Mouse (Mus musculus) hindbrain, embryonic 14.5 days (tissue): ENCODE measurements around the gene Bcl2l12. TPM values are rescaled to one million over a fixed set of nuclear protein-coding genes. Genes with fewer than 3 reads are reported as not detected.
A peak's percentile ranks its signal among the peaks of the same experiment; 100 is the strongest.
"Not testable (repeated sequence)": the region's sequence is repeated elsewhere in the genome, so short reads cannot be mapped to it uniquely, and the experiment has no call there.

Experiments used
- ATAC-seq: fragments of 200-750 bp; cut with Nextera tagmentation; 2 replicates; pipeline ENCODE4 v1.8.0; 2017; ENCODE audit warnings: moderate number of reproducible peaks, mild to moderate bottlenecking, moderate TSS enrichment, moderate library complexity; ENCODE audit not compliant: low FRiP score
- DNase-seq: peaks from one replicate; pipeline ENCODE4 v3.0.0-alpha.2; 2015; ENCODE audit warnings: low spot score
- H3K27ac ChIP-seq: fragments of 300-500 bp; sonication (generic); 2 replicates; pipeline ENCODE4 v1.5.1; 2014; ENCODE audit warnings: mild to moderate bottlenecking, moderate library complexity
- H3K27me3 ChIP-seq: fragments of 300-500 bp; sonication (generic); 2 replicates; pipeline ENCODE4 v1.6.1; 2014; ENCODE audit warnings: mild to moderate bottlenecking, low read length, mixed read lengths; ENCODE audit not compliant: control insufficient read depth, insufficient read depth
- H3K36me3 ChIP-seq: fragments of 300-500 bp; sonication (generic); replicated peaks from 2 replicates; pipeline ENCODE4 v1.6.1; 2014; ENCODE audit not compliant: control insufficient read depth, insufficient read depth
- H3K4me1 ChIP-seq: fragments of 300-500 bp; sonication (generic); replicated peaks from 2 replicates; pipeline ENCODE4 v1.6.1; 2014; ENCODE audit warnings: antibody characterized with exemption, low read length, mixed read lengths; ENCODE audit not compliant: control insufficient read depth, insufficient read depth
- H3K4me2 ChIP-seq: fragments of 300-500 bp; sonication (generic); replicated peaks from 2 replicates; pipeline ENCODE4 v1.6.1; 2014; ENCODE audit warnings: mild to moderate bottlenecking, moderate library complexity
- H3K4me3 ChIP-seq: fragments of 300-500 bp; sonication (generic); replicated peaks from 2 replicates; pipeline ENCODE4 v1.5.1; 2014; ENCODE audit warnings: mild to moderate bottlenecking, low read length
- H3K9ac ChIP-seq: fragments of 300-500 bp; sonication (generic); 2 replicates; pipeline ENCODE4 v1.6.1; 2014
- H3K9me3 ChIP-seq: fragments of 300-500 bp; sonication (generic); 2 replicates; pipeline ENCODE4 v1.6.1; 2016; ENCODE audit warnings: low read length; ENCODE audit not compliant: control insufficient read depth
- WGBS: fragments of 180-500 bp; shearing (Covaris S2); extraction: QIAGEN DNeasy Blood & Tissue Kit; methylation state at CpG from one replicate; pipeline ENCODE4 v1.1.7; 2014; 5-methylcytosine and 5-hydroxymethylcytosine counted together
- polyA plus RNA-seq: library from polyadenylated mRNA; unstranded; fragments of >200 nt; fragmentation: Nextera tagmentation; extraction: Ambion mirVana; gene quantifications from 2 replicates; pipeline ENCODE4 v1.2.1, GENCODE M21; 2014

Bcl2l12 gene
- polyA plus RNA-seq, 1 experiment from 2014 or later, result 12.6 TPM

DNA sequence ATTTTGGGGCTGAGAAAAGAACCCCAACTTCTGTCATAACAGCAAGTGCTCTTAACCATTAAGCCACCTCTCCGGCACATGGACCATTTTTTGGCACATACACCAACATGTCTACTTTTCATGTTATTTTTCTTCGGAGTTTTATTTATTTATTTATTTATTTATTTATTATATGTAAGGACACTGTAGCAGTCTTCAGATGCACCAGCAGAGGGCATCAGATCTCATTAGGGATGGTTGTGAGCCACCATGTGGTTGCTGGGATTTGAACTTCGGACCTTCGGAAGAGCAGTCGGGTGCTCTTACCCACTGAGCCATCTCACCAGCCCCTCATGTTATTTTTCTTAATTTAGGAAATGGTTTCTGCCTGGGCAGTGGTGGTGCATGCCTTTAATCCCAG, 25.2 kb upstream of the Bcl2l12 start:
- not testable (repeated sequence) for H3K9me3 ChIP-seq, H3K4me1 ChIP-seq, H3K9ac ChIP-seq, H3K27ac ChIP-seq, ATAC-seq, H3K4me3 ChIP-seq, DNase-seq, H3K27me3 ChIP-seq, H3K4me2 ChIP-seq
- 74% methylated on average over 5 of the region's 5 CpGs for WGBS
- H3K36me3 ChIP-seq, result peaks cover 16% of the 10 kb centered on the region

- Histone ChIP-seq H3K9me3 (no peaks in the 10 kb centered on the region), H3K9ac (no peak overlapping the region), H3K27me3 (no peaks in the 10 kb centered on the region), H3K4me1 (peaks cover 10% of the 10 kb centered on the region), H3K4me3 (no peak overlapping the region), H3K27ac (no peak overlapping the region), H3K4me2 (no peak overlapping the region), H3K36me3 (no peaks in the 10 kb centered on the region)
- DNase-seq (no peak), ATAC-seq (no peak)
- 82% methylated on average over 9 of the region's 9 CpGs for WGBS
These were observed 21.7 kb upstream of the Bcl2l12 start for GRCm38 (mm10) chr7:45020225-45020624.

DNA sequence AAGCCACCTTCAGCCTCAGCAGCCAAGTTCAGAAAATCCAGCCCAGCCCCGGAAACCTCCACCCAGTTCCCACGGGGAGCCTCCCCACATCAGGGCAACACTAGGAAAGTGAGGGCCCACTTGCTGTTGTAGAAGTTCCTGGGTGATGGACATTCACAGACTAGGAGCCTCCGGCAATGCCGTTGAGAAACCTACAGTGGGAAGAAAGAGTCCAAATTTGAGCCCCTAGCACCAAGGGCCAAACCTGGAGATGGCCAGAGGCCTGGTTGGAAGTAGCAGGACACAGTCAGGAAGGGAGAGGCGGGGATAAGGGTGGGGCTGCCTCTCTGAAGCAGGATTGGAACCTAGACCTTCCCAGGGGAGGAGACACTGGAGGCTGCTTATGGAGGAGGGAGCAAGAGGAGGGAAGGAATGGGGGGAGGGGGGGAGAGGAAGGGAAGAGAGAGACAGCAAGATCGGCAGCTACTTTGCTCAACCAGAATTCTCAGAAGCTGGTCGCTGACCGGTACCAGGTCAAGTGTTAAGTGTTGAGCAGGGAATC, 20.6 kb upstream of the Bcl2l12 start:
- no peaks in the 10 kb centered on the region for H3K27me3 ChIP-seq
- DNase-seq (no peak), ATAC-seq (no peak)
- no peak overlapping the region for H3K27ac ChIP-seq
- no peak overlapping the region for H3K9ac ChIP-seq
- no peaks in the 10 kb centered on the region for H3K9me3 ChIP-seq
- H3K4me3 ChIP-seq, result no peak overlapping the region
- 43% methylated on average over 8 of the region's 8 CpGs for WGBS
- peak overlapping the region; percentile 63 for H3K4me2 ChIP-seq
- no peaks in the 10 kb centered on the region for H3K36me3 ChIP-seq
- H3K4me1 ChIP-seq, result peaks cover 21% of the 10 kb centered on the region

GRCm38 (mm10) chr7:45017242-45018061, 18.9 kb upstream of the Bcl2l12 start, which contains the start of gene Rras:
Gene Rras (plus strand): TSS chr7:45017961.
- peak; percentile 84 for ATAC-seq
- H3K36me3 ChIP-seq, result peaks cover 13% of the 10 kb centered on the region
- H3K27ac ChIP-seq, result peak within 1 kb of the TSS; percentile 80
- peaks cover 21% of the 10 kb centered on the region for H3K4me1 ChIP-seq
- peak; percentile 82 for DNase-seq
- peak within 1 kb of the TSS; percentile 95 for H3K4me3 ChIP-seq
- WGBS, result under 1% methylated on average over 36 of the region's 36 CpGs
- H3K4me2 ChIP-seq, result peak within 1 kb of the TSS; percentile 63
- no peaks in the 10 kb centered on the region for H3K9me3 ChIP-seq
- no peaks in the 10 kb centered on the region for H3K27me3 ChIP-seq
- H3K9ac ChIP-seq, result peak within 1 kb of the TSS; percentile 51

DNA sequence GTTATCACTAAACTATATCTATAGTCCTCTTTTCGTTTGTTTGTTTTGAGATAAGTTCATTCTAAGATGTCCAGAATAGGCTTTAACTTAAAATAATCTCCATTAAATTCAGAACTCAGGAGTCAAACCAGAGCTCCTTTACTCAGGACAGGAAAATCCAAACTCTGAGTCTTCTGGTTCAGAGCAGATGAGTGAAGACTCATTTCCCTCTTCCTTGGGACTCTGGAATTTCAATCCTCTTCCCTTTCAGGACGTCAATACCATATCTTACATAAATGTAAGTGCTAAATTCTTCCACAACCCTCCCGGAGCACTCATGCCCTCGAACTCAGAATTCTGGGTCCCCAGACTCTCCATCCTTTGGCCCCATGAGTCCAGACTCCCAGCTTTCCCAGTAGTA, 18.2 kb upstream of the Bcl2l12 start:
- H3K9me3 ChIP-seq, result no peaks in the 10 kb centered on the region
- peaks cover 20% of the 10 kb centered on the region for H3K36me3 ChIP-seq
- H3K4me1 ChIP-seq, result peaks cover 21% of the 10 kb centered on the region
- 7% methylated on average over 4 of the region's 4 CpGs for WGBS
- peak overlapping the region; percentile 44 for H3K9ac ChIP-seq
- H3K27me3 ChIP-seq, result no peaks in the 10 kb centered on the region
- ATAC-seq, result no peak
- peak overlapping the region; percentile 95 for H3K4me3 ChIP-seq
- H3K27ac ChIP-seq, result peak overlapping the region; percentile 80
- DNase-seq, result no peak
- H3K4me2 ChIP-seq, result peak overlapping the region; percentile 63

GRCm38 (mm10) chr7:45015957-45016612, 17.6 kb upstream of the Bcl2l12 start, which contains the start of gene Scaf1:
Gene Scaf1 (minus strand): TSS chr7:45016363.
- peak within 1 kb of the TSS; percentile 95 for H3K4me2 ChIP-seq
- DNase-seq (peak; percentile 99), ATAC-seq (peak; percentile 94)
- H3K27me3 ChIP-seq, result no peaks in the 10 kb centered on the region
- peak within 1 kb of the TSS; percentile 83 for H3K27ac ChIP-seq
- WGBS, result 2% methylated on average over 57 of the region's 69 CpGs
- peaks cover 27% of the 10 kb centered on the region for H3K36me3 ChIP-seq
- H3K4me1 ChIP-seq, result peaks cover 21% of the 10 kb centered on the region
- no peaks in the 10 kb centered on the region for H3K9me3 ChIP-seq
- H3K4me3 ChIP-seq, result peak within 1 kb of the TSS; percentile 95
- H3K9ac ChIP-seq, result peak within 1 kb of the TSS; percentile 94

DNA sequence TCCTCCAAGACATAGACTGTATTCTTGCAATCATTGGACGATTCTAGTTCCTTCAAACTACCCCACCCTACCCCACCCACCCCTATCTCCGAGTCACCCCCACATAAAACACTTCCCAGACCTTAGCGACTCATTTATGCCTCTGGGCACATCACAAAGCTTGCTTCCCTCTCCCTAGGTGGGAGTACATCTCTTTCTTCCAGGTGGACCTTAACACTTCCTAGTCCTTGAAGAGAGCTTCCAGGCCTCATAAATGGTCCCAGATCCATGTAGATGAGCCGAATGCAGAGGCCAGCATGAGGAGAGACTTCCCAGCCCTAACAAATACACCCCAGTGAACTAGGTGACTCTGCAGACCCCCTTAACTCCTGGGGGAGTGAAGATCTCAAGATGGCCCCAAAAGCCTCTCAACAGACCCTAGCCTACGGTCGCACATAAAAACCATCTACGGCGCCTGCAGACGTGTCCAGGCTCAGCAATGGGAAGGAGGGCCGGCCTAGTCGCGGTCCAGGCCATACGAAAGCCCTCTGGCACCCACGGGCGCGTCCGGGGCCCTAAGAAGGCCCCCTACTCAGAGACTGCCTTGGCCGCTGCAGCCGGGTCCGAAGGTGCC, 16.9 kb upstream of the Bcl2l12 start:
- WGBS, result 3% methylated on average over 20 of the region's 20 CpGs
- no peaks in the 10 kb centered on the region for H3K27me3 ChIP-seq
- ATAC-seq (no peak), DNase-seq (no peak)
- H3K4me1 ChIP-seq, result peaks cover 21% of the 10 kb centered on the region
- H3K4me3 ChIP-seq, result peak overlapping the region; percentile 95
- H3K9ac ChIP-seq, result peak overlapping the region; percentile 94
- peak overlapping the region; percentile 83 for H3K27ac ChIP-seq
- H3K4me2 ChIP-seq, result peak overlapping the region; percentile 95
- no peaks in the 10 kb centered on the region for H3K9me3 ChIP-seq
- peaks cover 33% of the 10 kb centered on the region for H3K36me3 ChIP-seq

- WGBS, result 93% methylated on average over 3 of the region's 3 CpGs
- Histone ChIP-seq H3K9ac (no peak overlapping the region), H3K27ac (no peak overlapping the region), H3K36me3 (peaks cover 47% of the 10 kb centered on the region), H3K4me3 (no peak overlapping the region), H3K27me3 (no peaks in the 10 kb centered on the region), H3K9me3 (no peaks in the 10 kb centered on the region), H3K4me2 (no peak overlapping the region), H3K4me1 (peaks cover 21% of the 10 kb centered on the region)
- DNase-seq (no peak), ATAC-seq (no peak)
These were observed 15.6 kb upstream of the Bcl2l12 start for GRCm38 (mm10) chr7:45014096-45014451.
